Mouse (Mus musculus) urinary bladder, postnatal 10 days (tissue): Measurements from ENCODE around the gene D6Ertd527e.
A peak's percentile ranks its signal among the peaks of the same experiment; 100 is the strongest.
"Not testable (repeated sequence)": the region's sequence is repeated elsewhere in the genome, so short reads cannot be mapped to it uniquely, and the experiment has no call there.

Experiments
- DNase-seq: peaks from one replicate; pipeline ENCODE4 v3.0.0; 2022; ENCODE audit warnings: low spot score

Gene D6Ertd527e

GRCm38 (mm10) chr6:87104123-87104796 is at the start of gene D6Ertd527e:
TSS of gene D6Ertd527e (plus strand) at chr6:87104746.
- no peak for DNase-seq

DNA sequence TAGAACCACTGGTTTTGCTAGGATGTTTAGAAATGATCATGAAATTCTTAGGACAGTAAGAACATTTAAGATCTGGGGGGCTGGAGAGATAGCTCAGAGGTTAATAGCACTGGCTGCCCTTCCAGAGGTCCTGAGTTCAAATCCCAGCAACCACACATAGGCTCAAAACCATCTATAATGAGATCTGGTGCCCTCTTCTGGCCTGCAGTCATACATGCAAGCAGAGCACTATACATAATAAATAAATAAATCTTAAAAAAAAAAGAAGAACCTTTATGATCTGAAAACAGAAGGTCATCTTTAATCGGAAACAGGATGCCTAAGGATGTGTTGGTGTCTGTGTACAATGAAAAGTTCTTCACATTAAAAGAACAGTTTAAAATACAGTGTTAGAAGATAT is 44.8 kb upstream of the D6Ertd527e start:
- no peak for DNase-seq

DNA sequence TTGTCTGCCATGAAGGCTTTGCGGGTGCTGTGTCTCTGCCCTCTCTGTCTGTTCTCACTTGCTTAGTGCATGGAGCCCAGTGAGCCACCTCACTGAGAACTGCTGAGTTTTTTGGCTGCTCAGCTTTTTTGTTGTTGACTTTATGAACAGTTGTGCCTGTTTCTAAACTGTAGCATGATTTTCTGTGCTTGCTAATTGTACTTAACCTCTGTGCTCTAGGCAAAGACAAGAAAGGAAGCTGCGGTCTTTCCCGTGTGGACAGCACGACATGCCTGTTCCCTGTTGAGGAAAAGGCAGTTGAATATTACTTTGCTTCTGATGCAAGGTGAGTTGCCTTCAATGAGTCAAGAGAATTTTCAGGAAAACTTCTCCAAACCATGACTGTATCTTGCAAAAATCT is 41.0 kb upstream of the D6Ertd527e start:
- DNase-seq, result no peak

- DNase-seq, result no peak
These were observed 36.3 kb upstream of the D6Ertd527e start for GRCm38 (mm10) chr6:87068209-87068608.

DNA sequence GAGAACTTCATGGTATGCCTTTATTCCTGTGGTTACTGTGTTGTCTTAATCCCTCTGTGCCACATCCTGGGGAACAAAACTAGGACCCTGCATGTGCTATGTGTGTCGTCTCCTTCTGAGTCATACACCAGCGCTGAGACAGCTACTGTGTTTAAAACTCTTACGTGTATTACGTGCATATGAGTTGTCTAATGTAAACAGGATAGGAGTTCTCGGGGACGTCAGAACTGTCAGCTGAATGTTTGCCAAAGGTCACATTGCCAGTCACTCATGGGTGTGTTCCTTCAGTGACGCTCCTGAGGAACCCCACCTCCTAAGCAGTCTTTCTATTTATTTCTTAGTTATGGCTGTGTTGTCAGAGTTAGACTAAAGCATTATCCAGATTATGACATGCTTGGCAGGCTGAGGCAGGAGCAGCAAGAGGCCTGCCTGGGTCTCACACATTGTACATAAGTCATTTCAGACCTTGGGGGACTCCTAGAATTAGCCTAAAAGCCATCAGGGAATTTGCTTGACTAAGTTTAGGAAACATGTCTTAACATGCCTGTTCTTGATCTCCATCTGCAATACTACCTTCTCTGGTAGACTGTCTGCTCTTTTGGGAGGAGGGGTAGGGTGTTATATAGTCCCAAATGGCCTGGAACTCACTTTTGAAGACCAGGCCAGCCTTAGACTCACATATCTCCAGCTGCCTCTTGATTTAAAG is 35.2 kb upstream of the D6Ertd527e start:
- no peak for DNase-seq

DNA sequence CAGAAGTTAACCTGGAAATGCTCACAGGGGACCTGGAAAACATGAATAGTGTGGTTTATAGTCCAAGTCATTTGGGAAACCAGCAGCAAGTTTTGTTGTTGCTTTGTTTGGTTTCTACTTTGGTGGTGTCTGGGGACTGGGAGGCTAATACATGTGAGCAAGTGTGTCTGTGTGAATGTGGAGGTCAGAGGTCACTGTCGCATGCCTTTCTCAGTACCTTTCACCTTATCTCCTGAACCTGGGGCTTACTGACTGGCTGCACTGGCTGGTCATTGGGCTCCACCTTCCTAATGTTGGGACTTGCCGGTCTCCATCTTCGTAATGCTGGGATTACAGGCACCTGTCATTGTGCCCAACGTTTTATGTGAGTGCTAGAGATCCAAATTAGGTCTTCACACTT is 33.9 kb upstream of the D6Ertd527e start:
- no peak for DNase-seq

DNA sequence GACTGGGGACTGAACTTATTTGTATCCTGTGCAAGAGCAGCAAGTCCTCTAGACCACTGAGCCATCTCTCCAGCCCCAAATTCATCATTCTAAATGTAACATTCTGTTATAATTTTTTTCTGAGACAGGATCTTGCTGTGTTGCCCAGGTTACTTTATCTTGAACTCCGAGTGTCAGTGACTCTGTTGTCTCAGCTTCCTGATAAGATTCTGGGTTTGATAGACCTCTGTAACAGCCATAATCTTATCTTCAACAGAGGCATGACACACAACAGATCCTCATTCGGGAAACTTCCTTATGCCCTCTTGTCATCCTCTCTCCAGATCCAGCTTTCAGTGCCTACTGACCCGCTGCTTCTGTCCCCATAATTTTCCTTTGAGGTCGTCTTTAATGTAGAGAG is 31.8 kb upstream of the D6Ertd527e start:
- no peak for DNase-seq

GRCm38 (mm10) chr6:87075092-87075685 is 29.4 kb upstream of the D6Ertd527e start:
- DNase-seq, result no peak

DNA sequence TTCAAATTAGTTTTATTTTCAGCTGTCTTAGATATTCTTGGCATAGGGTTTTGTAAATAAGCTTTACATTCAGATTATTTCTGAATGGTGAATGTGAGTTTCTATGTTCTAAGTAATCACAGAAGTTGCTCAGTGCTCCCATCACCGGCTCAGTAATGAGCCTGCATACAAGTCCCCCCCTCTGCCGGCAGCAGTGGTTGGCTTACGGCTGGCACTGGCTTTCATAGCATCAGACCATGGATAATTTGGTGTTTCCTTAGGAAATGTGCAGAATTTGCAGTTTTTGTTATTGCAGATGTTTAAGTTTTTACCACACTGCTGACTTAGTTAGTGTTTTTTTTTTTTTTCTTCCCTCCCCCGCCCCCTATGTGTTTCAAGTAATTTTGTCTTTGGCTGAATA is 25.1 kb upstream of the D6Ertd527e start:
- no peak for DNase-seq

GRCm38 (mm10) chr6:87085026-87085425 is 19.5 kb upstream of the D6Ertd527e start:
- no peak for DNase-seq

DNA sequence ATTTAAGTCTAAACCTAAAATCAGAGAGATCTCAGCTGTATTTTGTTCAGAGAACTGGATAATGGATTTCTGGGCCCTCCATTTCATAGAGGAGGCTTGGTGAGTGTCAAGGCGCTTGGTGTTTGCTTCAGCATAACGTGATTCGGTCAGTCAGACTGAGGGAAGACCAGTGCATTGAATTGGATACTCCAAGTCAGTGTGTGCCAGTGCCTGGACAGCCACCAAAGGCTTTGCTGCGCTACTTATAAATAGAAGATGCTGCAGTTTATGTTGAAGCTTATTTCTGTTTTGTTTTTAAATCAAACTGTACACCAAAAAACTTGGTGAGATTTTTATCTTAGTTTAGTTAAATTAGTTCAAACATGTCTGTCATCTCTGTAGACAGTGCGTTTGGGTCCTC is 16.2 kb upstream of the D6Ertd527e start:
- DNase-seq, result no peak

- DNase-seq, result no peak
These were observed 13.7 kb upstream of the D6Ertd527e start for GRCm38 (mm10) chr6:87090877-87091276.

DNA sequence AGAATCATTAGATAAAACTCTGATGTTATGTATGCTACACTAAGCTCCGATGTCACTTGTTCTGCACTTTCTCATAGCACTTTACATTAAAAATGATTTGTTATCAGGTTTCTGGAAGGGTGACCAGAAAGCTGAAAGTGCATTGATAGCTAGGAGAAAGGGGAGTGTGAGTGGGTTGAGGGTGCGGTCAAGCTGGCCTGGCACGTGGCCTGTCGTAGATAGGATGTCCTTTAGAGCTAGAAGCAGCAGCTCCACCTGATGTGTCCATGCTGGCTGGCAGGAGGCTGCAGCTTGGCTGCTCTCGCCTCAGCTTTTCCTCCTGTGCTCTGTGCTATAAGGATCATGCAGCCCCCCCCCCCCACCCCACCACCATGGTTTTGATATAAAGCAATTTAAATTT is 12.1 kb upstream of the D6Ertd527e start:
- DNase-seq, result no peak

DNA sequence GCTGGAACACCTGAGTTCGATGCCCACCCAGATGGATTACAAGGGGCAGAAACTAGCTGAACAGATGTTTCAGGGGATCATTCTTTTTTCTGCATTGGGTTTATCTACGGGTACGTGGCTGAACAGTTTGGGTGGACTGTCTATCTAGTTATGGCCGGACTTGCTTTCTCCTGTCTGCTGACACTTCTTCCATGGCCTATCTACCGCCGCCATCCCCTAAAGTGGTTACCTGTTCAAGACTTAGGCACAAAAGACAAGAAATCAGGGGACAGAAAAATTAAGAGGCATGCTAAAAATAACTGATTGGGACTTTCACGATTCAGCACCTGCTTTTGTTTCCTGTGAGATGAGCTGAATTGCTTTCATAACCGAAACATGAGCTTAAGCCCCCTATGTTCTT is 10.9 kb upstream of the D6Ertd527e start:
- not testable (repeated sequence) for DNase-seq

DNA sequence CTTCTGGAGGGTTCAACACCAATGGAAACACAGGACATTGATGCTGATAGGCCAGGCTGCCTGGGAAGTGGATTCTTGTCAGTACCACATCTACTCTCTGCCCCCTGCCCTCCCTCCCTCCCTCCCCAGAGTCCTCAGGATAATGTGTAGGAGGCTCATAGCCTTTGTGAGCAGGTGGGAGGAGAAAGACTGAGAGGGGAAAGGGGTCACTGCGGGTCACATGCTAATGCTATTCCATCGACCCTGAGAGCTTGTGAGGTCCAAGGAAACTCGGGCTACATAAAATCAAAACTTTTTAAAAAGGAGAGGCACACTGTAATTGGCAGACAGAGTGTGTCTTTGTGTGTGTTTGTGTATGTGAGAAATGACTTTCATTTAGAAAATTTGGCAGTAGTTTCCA is 5.3 kb upstream of the D6Ertd527e start:
- DNase-seq, result no peak

DNA sequence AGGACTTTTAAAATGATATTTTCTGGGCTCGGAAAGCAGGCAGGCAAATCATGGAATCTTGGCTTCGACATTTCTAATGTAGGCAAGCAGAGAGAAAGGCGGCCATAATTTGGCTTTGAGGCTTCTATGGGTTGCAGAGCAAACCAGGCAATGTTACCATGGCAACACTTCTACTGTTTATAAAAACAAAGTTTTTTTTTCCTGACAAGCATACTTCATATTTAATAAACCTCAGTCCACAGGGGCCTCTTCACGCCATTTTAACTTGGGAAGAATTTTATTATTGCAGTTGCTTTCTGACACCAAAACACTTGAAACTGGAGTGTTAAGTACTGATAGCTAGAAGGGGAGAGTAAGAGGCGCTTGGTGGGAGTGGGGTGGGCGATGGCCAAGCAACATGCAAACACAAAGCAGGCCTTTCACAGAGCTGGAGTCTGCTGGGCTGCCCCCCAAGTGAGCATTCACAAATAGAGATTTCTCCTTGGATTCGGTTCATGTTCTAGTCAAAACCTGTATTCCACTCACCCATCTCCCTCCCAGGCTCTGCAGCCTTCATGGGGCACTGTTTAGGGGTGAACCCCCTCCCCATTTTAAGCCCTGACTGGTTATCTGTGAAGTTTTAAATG is 4.8 kb upstream of the D6Ertd527e start:
- DNase-seq, result no peak

DNA sequence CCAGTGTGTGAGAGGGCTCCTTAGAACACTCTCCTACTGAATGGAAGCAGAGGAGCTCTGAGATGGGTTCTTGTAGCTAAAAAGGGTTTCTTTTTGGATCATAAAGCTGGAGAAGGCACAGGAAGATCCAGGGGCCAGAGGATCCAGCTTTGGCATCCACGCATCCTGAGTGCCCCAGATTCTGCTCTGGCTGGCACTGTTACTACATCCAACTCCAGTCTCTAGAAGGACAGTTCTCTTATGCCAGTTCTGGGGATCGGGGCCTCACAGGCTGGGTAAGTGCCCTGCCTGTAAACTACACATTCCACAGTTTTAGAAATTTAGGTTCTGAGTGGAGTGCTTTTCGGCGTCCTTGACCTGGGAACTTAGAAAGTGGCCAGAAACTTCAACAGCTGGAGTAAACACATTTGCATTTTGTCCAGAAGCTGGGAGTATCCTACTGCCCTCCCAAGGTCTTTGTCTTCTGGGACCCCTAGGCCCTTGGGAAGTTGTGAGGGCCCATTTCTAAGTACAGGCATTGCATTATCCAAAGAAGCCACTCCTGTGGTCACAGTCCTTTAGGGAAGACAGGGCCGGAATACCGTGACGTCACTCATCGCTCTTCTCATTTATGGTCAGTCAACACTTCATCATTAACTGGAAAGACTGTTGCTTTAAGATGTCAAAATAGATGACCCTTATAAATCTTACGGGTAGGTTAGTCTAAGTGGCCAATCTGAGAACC is 4.1 kb upstream of the D6Ertd527e start:
- no peak for DNase-seq

DNA sequence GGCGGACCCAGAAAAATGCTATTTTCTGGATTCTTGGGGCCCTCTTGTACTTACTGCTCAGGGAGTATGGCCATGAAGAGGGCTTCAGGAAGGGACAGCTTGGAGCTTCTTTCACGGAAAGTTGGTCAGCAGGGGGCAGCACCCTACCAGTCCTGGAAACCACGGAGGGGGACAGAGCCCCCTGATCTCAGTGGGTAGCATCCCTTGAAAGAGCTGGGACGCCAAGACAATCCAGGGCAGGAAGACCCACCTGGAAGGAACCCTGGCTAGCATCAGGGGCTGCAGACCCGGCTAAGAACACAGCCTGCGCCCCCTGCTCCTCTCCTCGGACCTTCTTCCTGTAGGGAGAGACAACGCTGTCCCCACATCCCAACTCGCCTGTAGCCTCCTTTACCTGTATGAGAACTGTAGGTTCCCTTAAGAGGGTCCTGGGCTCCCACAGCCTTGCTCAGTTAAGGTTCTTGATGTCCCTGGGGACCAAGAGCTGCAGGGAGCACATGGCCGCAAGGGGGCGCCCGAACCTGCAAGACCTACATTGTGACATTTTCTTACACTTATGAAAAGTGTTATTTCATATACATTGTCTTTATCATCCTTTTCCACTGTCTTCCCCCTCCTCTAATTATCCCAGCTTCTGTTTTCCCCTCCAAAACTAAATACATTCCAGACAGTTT is 3.1 kb upstream of the D6Ertd527e start:
- DNase-seq, result peak; percentile 70

- no peak for DNase-seq
These were observed 2.6 kb upstream of the D6Ertd527e start for GRCm38 (mm10) chr6:87101955-87102353.

- DNase-seq, result no peak
These were observed 2.1 kb upstream of the D6Ertd527e start for GRCm38 (mm10) chr6:87102421-87102911.

DNA sequence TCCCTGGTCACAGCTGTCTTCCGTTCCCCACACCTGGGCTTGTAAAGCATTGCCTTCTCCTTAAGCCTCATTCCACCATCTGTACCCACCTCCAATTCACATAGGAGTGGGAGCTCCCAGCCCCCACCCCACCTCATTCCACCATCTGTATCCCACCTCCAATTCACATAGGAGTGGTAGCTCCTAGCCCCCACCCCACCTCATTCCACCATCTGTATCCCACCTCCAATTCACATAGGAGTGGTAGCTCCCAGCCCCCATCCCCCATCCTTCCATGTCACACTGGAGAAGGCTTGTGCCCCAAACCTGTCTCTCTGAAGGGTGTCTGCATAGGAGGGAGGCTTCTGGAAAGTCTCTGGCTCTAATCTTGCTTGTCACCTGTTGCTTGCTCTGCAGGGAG is 1.2 kb upstream of the D6Ertd527e start:
- DNase-seq, result no peak

GRCm38 (mm10) chr6:87111493-87111892 is 6.9 kb downstream of the D6Ertd527e start:
- no peak for DNase-seq
